Mouse (Mus musculus) brown adipose tissue, adult 24 weeks (tissue): ENCODE measurements around the gene Ganab. TPM values are rescaled to one million over a fixed set of nuclear protein-coding genes. Genes with fewer than 3 reads are reported as not detected.
"Not testable (repeated sequence)": the region's sequence is repeated elsewhere in the genome, so short reads cannot be mapped to it uniquely, and the experiment has no call there.

Experiments used
- H3K27ac ChIP-seq: fragments of 200-500 bp; replicated peaks from 2 replicates; pipeline ENCODE4 v1.5.1; 2012; ENCODE audit warnings: low read depth, mild to moderate bottlenecking, low read length
- H3K4me1 ChIP-seq: fragments of 200-500 bp; 2 replicates; pipeline ENCODE4 v1.6.1; 2012; ENCODE audit warnings: low read length, mixed read lengths; ENCODE audit not compliant: control insufficient read depth, insufficient read depth, insufficient read length
- H3K4me3 ChIP-seq: fragments of 200-500 bp; 2 replicates; pipeline ENCODE4 v1.5.1; 2012; ENCODE audit warnings: low read depth, mild to moderate bottlenecking, low read length, moderate library complexity; ENCODE audit not compliant: insufficient read depth
- polyA plus RNA-seq: library from polyadenylated mRNA; stranded (reverse); fragments of >200 nt; gene quantifications from 2 replicates; pipeline ENCODE4 v1.2.4, GENCODE M21; 2012; ENCODE audit not compliant: missing spikeins, insufficient read depth, insufficient read length

Gene Ganab
- polyA plus RNA-seq, 1 experiment, result 49.7 TPM

GRCm38 (mm10) chr19:8880311-8881033, 17.4 kb upstream of the Ganab start, which contains the start of gene Uqcc3:
Gene Uqcc3, minus strand, starts transcription at chr19:8880923.
- Histone ChIP-seq H3K4me1 (0 out of 2 replicates have a peak, but pooled peaks cover 2% of the 10 kb centered on the region), H3K27ac (peak within 1 kb of the TSS; percentile 61), H3K4me3 (peak within 1 kb of the TSS; percentile 69)

- peak overlapping the region; percentile 69 for H3K4me3 ChIP-seq
- H3K27ac ChIP-seq, result no peak overlapping the region
Measured at GRCm38 (mm10) chr19:8881034-8881392, 16.9 kb upstream of the Ganab start.

GRCm38 (mm10) chr19:8883616-8884015, 14.3 kb upstream of the Ganab start, which contains the start of the genes Lbhd1 and Gm49403:
Gene Lbhd1, plus strand, starts transcription at chr19:8883732.
Gene Gm49403, plus strand, starts transcription at chr19:8883930.
- no peak within 1 kb of the TSS for H3K4me3 ChIP-seq
- peaks cover 7% of the 10 kb centered on the region; the same call in 1 of the 2 replicates for H3K4me1 ChIP-seq
- H3K27ac ChIP-seq, result no peak within 1 kb of the TSS

More at GRCm38 (mm10) chr19:8881034-8881392, 16.9 kb upstream of the Ganab start:
- 0 out of 2 replicates have a peak, but pooled peaks cover 2% of the 10 kb centered on the region for H3K4me1 ChIP-seq

- Histone ChIP-seq H3K4me1 (peaks cover 6% of the 10 kb centered on the region; the same call in 1 of the 2 replicates), H3K4me3 (no peak overlapping the region), H3K27ac (no peak overlapping the region)
Measured at GRCm38 (mm10) chr19:8886916-8887584, 10.8 kb upstream of the Ganab start.

GRCm38 (mm10) chr19:8887585-8888463, 10.0 kb upstream of the Ganab start:
- 0 out of 2 replicates have a peak overlapping the region, but pooled peaks have one; percentile 41 for H3K27ac ChIP-seq
- peaks cover 6% of the 10 kb centered on the region; the same call in 1 of the 2 replicates for H3K4me1 ChIP-seq
- H3K4me3 ChIP-seq, result peak overlapping the region; percentile 79

- Histone ChIP-seq H3K4me3 (peak within 1 kb of the TSS; percentile 82), H3K4me1 (peaks cover 6% of the 10 kb centered on the region; the same call in 1 of the 2 replicates), H3K27ac (peak within 1 kb of the TSS; percentile 50)
Measured at GRCm38 (mm10) chr19:8888511-8889385, 9.1 kb upstream of the Ganab start, which contains the start of the genes 1810009A15Rik and Gm49416. Gene 1810009A15Rik, plus strand, starts transcription at chr19:8888853. Gene Gm49416, plus strand, starts transcription at chr19:8888926.

- Histone ChIP-seq H3K4me3 (peak within 1 kb of the TSS; percentile 77), H3K4me1 (peaks cover 6% of the 10 kb centered on the region; the same call in 1 of the 2 replicates), H3K27ac (peak within 1 kb of the TSS; percentile 54)
Measured at GRCm38 (mm10) chr19:8892829-8893766, 4.8 kb upstream of the Ganab start, which contains the start of gene Ints5. Gene Ints5, plus strand, starts transcription at chr19:8893005.

- H3K4me1 ChIP-seq, result peaks cover 6% of the 10 kb centered on the region; the same call in 1 of the 2 replicates
- H3K4me3 ChIP-seq, result no peak overlapping the region
Measured at GRCm38 (mm10) chr19:8895397-8895960, 2.4 kb upstream of the Ganab start.

GRCm38 (mm10) chr19:8896231-8896630, 1.6 kb upstream of the Ganab start:
- not testable (repeated sequence) for H3K4me3 ChIP-seq, H3K4me1 ChIP-seq, H3K27ac ChIP-seq

More at GRCm38 (mm10) chr19:8895397-8895960, 2.4 kb upstream of the Ganab start:
- H3K27ac ChIP-seq, result no peak overlapping the region

- Histone ChIP-seq H3K27ac (0 out of 2 replicates have a peak overlapping the region, but pooled peaks have one; percentile 5), H3K4me3 (peak overlapping the region; percentile 45)
- not testable (repeated sequence) for H3K4me1 ChIP-seq
Measured at GRCm38 (mm10) chr19:8897211-8897864, 533 bp upstream of the Ganab start.

GRCm38 (mm10) chr19:8898576-8898975, 705 bp downstream of the Ganab start:
- peaks cover 6% of the 10 kb centered on the region; the same call in 1 of the 2 replicates for H3K4me1 ChIP-seq
- peak overlapping the region; percentile 74 for H3K27ac ChIP-seq
- peak overlapping the region; percentile 85 for H3K4me3 ChIP-seq

- no peak overlapping the region for H3K27ac ChIP-seq
- peaks cover 6% of the 10 kb centered on the region; the same call in 1 of the 2 replicates for H3K4me1 ChIP-seq
- peak overlapping the region; percentile 12; the same call in 1 of the 2 replicates for H3K4me3 ChIP-seq
Measured at GRCm38 (mm10) chr19:8899079-8899478, 1.2 kb downstream of the Ganab start.
